Mouse (Mus musculus): Measurements from ENCODE around the gene Spopl. TPM values are rescaled to one million over a fixed set of nuclear protein-coding genes. Genes with fewer than 3 reads are reported as not detected.
"Not testable (repeated sequence)": the region's sequence is repeated elsewhere in the genome, so short reads cannot be mapped to it uniquely, and the experiment has no call there.

The Spopl gene
- polyA plus RNA-seq, 1 experiment from 2014 or later, result 12.3 TPM

GRCm38 (mm10) chr2:23565081-23565801 lies 6.7 kb downstream of the Spopl start:
- no peaks in the 10 kb centered on the region for H3K36me3 ChIP-seq (replicated peaks; ENCODE audit: control insufficient read depth, insufficient read depth, low read depth, low read length)
- no peak overlapping the region for H3K4me3 ChIP-seq (ENCODE audit: low read depth, low read length)
- H3K9ac ChIP-seq (replicated peaks; ENCODE audit: low read length), result no peak overlapping the region
- DNase-seq (ENCODE audit: low spot score) (no peak), ATAC-seq (replicated peaks; ENCODE audit: insufficient number of reproducible peaks, low FRiP score, low TSS enrichment, low read depth) (no peak)
- no peak overlapping the region for H3K27ac ChIP-seq (replicated peaks; ENCODE audit: low read depth, low read length)
- no peaks in the 10 kb centered on the region for H3K4me1 ChIP-seq (ENCODE audit: control insufficient read depth, insufficient read depth, low read length)
- H3K9me3 ChIP-seq (replicated peaks; ENCODE audit: control insufficient read depth, low read length), result no peaks in the 10 kb centered on the region
- WGBS, result 91% methylated on average over 2 of the region's 2 CpGs
- no peaks in the 10 kb centered on the region for H3K27me3 ChIP-seq (ENCODE audit: control insufficient read depth, insufficient read depth, low read length)
- H3K4me2 ChIP-seq (ENCODE audit: low read depth, low read length), result no peak overlapping the region

- no peak overlapping the region for H3K27ac ChIP-seq (replicated peaks; ENCODE audit: low read depth, low read length)
- H3K36me3 ChIP-seq (replicated peaks; ENCODE audit: control insufficient read depth, insufficient read depth, low read depth, low read length), result no peaks in the 10 kb centered on the region
- DNase-seq (ENCODE audit: low spot score), result no peak
- no peak overlapping the region for H3K4me3 ChIP-seq (ENCODE audit: low read depth, low read length)
- no peaks in the 10 kb centered on the region for H3K9me3 ChIP-seq (replicated peaks; ENCODE audit: control insufficient read depth, low read length)
- no peaks in the 10 kb centered on the region for H3K4me1 ChIP-seq (ENCODE audit: control insufficient read depth, insufficient read depth, low read length)
- no peak overlapping the region for H3K9ac ChIP-seq (replicated peaks; ENCODE audit: low read length)
- no peaks in the 10 kb centered on the region for H3K27me3 ChIP-seq (ENCODE audit: control insufficient read depth, insufficient read depth, low read length)
- no peak overlapping the region for H3K4me2 ChIP-seq (ENCODE audit: low read depth, low read length)
- no peak for ATAC-seq (replicated peaks; ENCODE audit: insufficient number of reproducible peaks, low FRiP score, low TSS enrichment, low read depth)
- 91% methylated on average over 3 of the region's 3 CpGs for WGBS
Observed at GRCm38 (mm10) chr2:23562898-23563297, 9.0 kb downstream of the Spopl start.

DNA sequence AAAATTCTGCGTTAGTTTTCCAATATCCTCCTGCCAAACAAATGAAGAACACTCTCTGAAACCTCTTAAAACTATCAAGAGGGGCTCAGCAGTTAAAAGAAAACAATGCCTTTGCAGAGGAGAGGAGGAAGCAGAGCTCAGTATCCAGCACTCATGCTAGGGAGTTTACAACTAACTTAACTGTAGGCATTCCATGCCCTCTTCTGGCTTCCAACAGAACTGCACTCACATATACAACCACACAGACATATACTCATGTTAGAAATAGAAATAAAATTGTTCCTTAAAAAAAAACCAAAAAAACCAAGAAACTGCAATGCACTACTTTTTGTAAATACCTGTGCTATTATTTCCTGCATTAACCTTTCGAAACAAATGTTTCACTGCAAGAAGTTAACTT lies 12.7 kb downstream of the Spopl start:
- 85% methylated on average over 2 of the region's 2 CpGs for WGBS

DNA sequence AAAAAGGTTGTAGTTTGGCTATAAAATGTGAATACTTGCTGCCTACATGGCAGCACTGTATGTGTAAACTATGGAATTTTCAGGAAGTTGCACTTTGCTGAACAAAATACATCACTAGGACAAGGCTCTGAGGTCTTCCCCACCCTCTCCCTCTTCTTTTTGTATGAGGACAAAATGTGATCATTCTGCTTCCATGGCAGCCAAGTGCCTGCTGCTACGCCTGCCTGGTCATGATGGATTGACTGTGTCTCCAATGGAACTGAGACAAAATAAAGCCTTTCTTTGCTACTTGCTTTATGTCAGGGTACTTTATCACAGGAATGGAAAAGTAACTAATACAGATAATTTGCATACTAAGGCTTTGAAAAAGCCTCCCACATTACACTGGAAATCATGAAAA lies 20.7 kb downstream of the Spopl start:
- DNase-seq (ENCODE audit: low spot score) (no peak), ATAC-seq (replicated peaks; ENCODE audit: insufficient number of reproducible peaks, low FRiP score, low TSS enrichment, low read depth) (no peak)
- H3K27ac ChIP-seq (replicated peaks; ENCODE audit: low read depth, low read length), result no peak overlapping the region
- 89% methylated on average over 1 of the region's 1 CpGs for WGBS
- no peak overlapping the region for H3K4me3 ChIP-seq (ENCODE audit: low read depth, low read length)
- no peaks in the 10 kb centered on the region for H3K4me1 ChIP-seq (ENCODE audit: control insufficient read depth, insufficient read depth, low read length)
- no peaks in the 10 kb centered on the region for H3K36me3 ChIP-seq (replicated peaks; ENCODE audit: control insufficient read depth, insufficient read depth, low read depth, low read length)
- no peak overlapping the region for H3K4me2 ChIP-seq (ENCODE audit: low read depth, low read length)
- no peak overlapping the region for H3K9ac ChIP-seq (replicated peaks; ENCODE audit: low read length)
- no peaks in the 10 kb centered on the region for H3K9me3 ChIP-seq (replicated peaks; ENCODE audit: control insufficient read depth, low read length)
- no peaks in the 10 kb centered on the region for H3K27me3 ChIP-seq (ENCODE audit: control insufficient read depth, insufficient read depth, low read length)

More for the DNA sequence above, 12.7 kb downstream of the Spopl start:
- no peaks in the 10 kb centered on the region for H3K4me1 ChIP-seq (ENCODE audit: control insufficient read depth, insufficient read depth, low read length)
- H3K4me3 ChIP-seq (ENCODE audit: low read depth, low read length), result no peak overlapping the region
- DNase-seq (ENCODE audit: low spot score) (no peak), ATAC-seq (replicated peaks; ENCODE audit: insufficient number of reproducible peaks, low FRiP score, low TSS enrichment, low read depth) (no peak)
- no peaks in the 10 kb centered on the region for H3K36me3 ChIP-seq (replicated peaks; ENCODE audit: control insufficient read depth, insufficient read depth, low read depth, low read length)
- H3K9me3 ChIP-seq (replicated peaks; ENCODE audit: control insufficient read depth, low read length), result no peaks in the 10 kb centered on the region
- no peak overlapping the region for H3K27ac ChIP-seq (replicated peaks; ENCODE audit: low read depth, low read length)
- H3K4me2 ChIP-seq (ENCODE audit: low read depth, low read length), result no peak overlapping the region
- H3K27me3 ChIP-seq (ENCODE audit: control insufficient read depth, insufficient read depth, low read length), result no peaks in the 10 kb centered on the region
- no peak overlapping the region for H3K9ac ChIP-seq (replicated peaks; ENCODE audit: low read length)

DNA sequence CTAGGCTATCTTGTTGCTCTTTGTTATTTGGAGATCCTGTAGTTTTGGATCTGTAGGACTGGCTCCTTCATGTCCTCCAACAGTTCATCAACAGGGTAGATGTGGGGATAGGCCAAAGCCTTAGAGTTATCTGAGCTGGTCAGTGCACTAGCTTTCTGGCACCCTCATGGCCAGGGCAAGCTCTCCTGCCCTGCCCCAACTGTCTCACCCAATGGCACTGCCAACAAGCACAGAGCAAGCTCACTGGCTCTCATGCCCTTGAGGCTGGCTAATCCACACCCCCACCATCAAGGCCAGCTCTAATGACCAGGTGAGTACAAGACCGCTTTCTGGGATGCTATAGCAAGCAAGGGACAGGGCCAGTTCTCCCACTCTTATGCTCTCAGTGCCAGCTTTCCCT lies 24.7 kb downstream of the Spopl start:
- ATAC-seq (replicated peaks; ENCODE audit: insufficient number of reproducible peaks, low FRiP score, low TSS enrichment, low read depth), result no peak
- Histone ChIP-seq H3K9ac (replicated peaks; ENCODE audit: low read length) (no peak overlapping the region), H3K4me2 (ENCODE audit: low read depth, low read length) (no peak overlapping the region), H3K27ac (replicated peaks; ENCODE audit: low read depth, low read length) (no peak overlapping the region), H3K4me3 (ENCODE audit: low read depth, low read length) (no peak overlapping the region), H3K9me3 (replicated peaks; ENCODE audit: control insufficient read depth, low read length) (no peaks in the 10 kb centered on the region), H3K27me3 (ENCODE audit: control insufficient read depth, insufficient read depth, low read length) (no peaks in the 10 kb centered on the region), H3K36me3 (replicated peaks; ENCODE audit: control insufficient read depth, insufficient read depth, low read depth, low read length) (no peaks in the 10 kb centered on the region), H3K4me1 (ENCODE audit: control insufficient read depth, insufficient read depth, low read length) (no peaks in the 10 kb centered on the region)
- DNase-seq (ENCODE audit: low spot score), result no peak
- WGBS, result 88% methylated on average over 1 of the region's 1 CpGs

DNA sequence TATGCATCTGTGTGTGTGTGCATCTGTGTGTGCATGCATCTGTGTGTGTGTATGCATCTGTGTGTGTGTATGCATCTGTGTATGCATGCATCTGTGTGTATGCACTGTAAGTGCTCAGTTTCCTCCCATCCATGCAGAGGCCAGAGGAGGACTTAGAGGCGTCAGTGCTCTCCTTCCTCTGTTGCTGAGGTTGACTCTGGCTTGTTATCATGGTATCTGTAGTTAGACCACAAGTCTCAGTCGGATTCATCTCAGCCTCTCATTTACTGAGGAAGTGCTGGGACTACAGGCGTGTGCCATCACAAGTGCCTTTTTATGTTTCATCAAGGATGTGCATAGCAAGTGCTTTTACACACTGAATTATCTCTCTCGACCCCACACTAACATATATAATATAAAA lies 31.9 kb downstream of the Spopl start:
- no peak for ATAC-seq (replicated peaks; ENCODE audit: insufficient number of reproducible peaks, low FRiP score, low TSS enrichment, low read depth)
- no peak for DNase-seq (ENCODE audit: low spot score)
- Histone ChIP-seq H3K27ac (replicated peaks; ENCODE audit: low read depth, low read length) (no peak overlapping the region), H3K27me3 (ENCODE audit: control insufficient read depth, insufficient read depth, low read length) (no peaks in the 10 kb centered on the region), H3K4me1 (ENCODE audit: control insufficient read depth, insufficient read depth, low read length) (no peaks in the 10 kb centered on the region), H3K9me3 (replicated peaks; ENCODE audit: control insufficient read depth, low read length) (no peaks in the 10 kb centered on the region), H3K4me3 (ENCODE audit: low read depth, low read length) (no peak overlapping the region), H3K4me2 (ENCODE audit: low read depth, low read length) (no peak overlapping the region), H3K9ac (replicated peaks; ENCODE audit: low read length) (no peak overlapping the region), H3K36me3 (replicated peaks; ENCODE audit: control insufficient read depth, insufficient read depth, low read depth, low read length) (no peaks in the 10 kb centered on the region)
- WGBS, result 86% methylated on average over 4 of the region's 4 CpGs

GRCm38 (mm10) chr2:23527717-23528116 lies 44.2 kb downstream of the Spopl start:
- not testable (repeated sequence) for H3K36me3 ChIP-seq (replicated peaks; ENCODE audit: control insufficient read depth, insufficient read depth, low read depth, low read length); H3K27ac ChIP-seq (replicated peaks; ENCODE audit: low read depth, low read length); H3K4me2 ChIP-seq (ENCODE audit: low read depth, low read length); ATAC-seq (replicated peaks; ENCODE audit: insufficient number of reproducible peaks, low FRiP score, low TSS enrichment, low read depth); H3K4me3 ChIP-seq (ENCODE audit: low read depth, low read length); H3K27me3 ChIP-seq (ENCODE audit: control insufficient read depth, insufficient read depth, low read length); H3K4me1 ChIP-seq (ENCODE audit: control insufficient read depth, insufficient read depth, low read length); H3K9ac ChIP-seq (replicated peaks; ENCODE audit: low read length); H3K9me3 ChIP-seq (replicated peaks; ENCODE audit: control insufficient read depth, low read length); DNase-seq (ENCODE audit: low spot score)
- 92% methylated on average over 2 of the region's 2 CpGs for WGBS

DNA sequence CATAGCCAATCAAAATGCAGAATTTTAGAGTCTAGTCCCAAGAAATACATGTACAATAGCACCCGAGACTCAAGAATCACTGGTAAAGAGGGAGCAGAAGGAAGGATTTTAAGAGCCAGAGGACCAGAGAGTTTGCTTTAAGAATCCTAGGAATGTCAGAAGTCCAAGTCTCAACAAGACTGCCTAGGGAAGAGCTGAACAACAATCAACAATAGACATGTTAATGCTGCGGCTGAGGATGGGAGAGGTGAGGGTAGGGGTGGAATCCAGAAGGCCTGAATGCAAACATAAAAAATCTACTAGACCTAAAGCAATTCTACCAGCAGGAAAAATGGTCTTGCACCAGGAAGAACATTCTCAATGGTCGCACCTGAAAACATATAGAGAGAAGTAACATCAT lies 66.8 kb downstream of the Spopl start:
- Histone ChIP-seq H3K9me3 (replicated peaks; ENCODE audit: control insufficient read depth, low read length) (no peaks in the 10 kb centered on the region), H3K4me3 (ENCODE audit: low read depth, low read length) (no peak overlapping the region), H3K36me3 (replicated peaks; ENCODE audit: control insufficient read depth, insufficient read depth, low read depth, low read length) (no peaks in the 10 kb centered on the region), H3K9ac (replicated peaks; ENCODE audit: low read length) (no peak overlapping the region), H3K27me3 (ENCODE audit: control insufficient read depth, insufficient read depth, low read length) (no peaks in the 10 kb centered on the region), H3K4me1 (ENCODE audit: control insufficient read depth, insufficient read depth, low read length) (no peaks in the 10 kb centered on the region), H3K4me2 (ENCODE audit: low read depth, low read length) (no peak overlapping the region), H3K27ac (replicated peaks; ENCODE audit: low read depth, low read length) (no peak overlapping the region)
- DNase-seq (ENCODE audit: low spot score), result no peak
- WGBS, result 93% methylated on average over 3 of the region's 3 CpGs
- no peak for ATAC-seq (replicated peaks; ENCODE audit: insufficient number of reproducible peaks, low FRiP score, low TSS enrichment, low read depth)
